ENCODE assay signal across 8 mouse cellular contexts in genomic region chr14:47567962-47568652, GRCm38 (mm10). TPM values are rescaled to one million over a fixed set of nuclear protein-coding genes. Genes with fewer than 3 reads are reported as not detected.
DNase-seq lines count a peak whose midpoint lies in the region; ATAC-seq and TF ChIP-seq lines count a peak whose summit lies in the region.

No protein-coding gene starts in this region.

- H3K36me3 ChIP-seq in MEL (ENCODE audit: control insufficient read depth in 1 of 2, insufficient read depth in 2 of 2, low read length in 2 of 2) = peaks cover 0 to 6% of the 10 kb centered on the region in 2 experiments; a peak in 2 of 4 replicates
- no peaks in the 10 kb centered on the region for H3K36me3 ChIP-seq in forebrain, postnatal 0 days (ENCODE audit: insufficient read depth)
- H3K36me3 ChIP-seq in lung, embryonic 15.5 days = no peaks in the 10 kb centered on the region

- peak overlapping the region; percentile 86 for H3K9ac ChIP-seq in MEL (ENCODE audit: control insufficient read depth, low read depth, low read length, poor library complexity, severe bottlenecking)
- peak overlapping the region; percentile 72 for H3K9ac ChIP-seq in forebrain, postnatal 0 days
- H3K9ac ChIP-seq in lung, embryonic 15.5 days = peak overlapping the region; percentile 46

- WGBS in cerebellum, adult 2 months = under 1% methylated on average over 46 of the region's 46 CpGs
- WGBS in forebrain, postnatal 0 days = 0% methylated on average over 46 of the region's 46 CpGs
- WGBS in lung, embryonic 15.5 days = 0% methylated on average over 46 of the region's 46 CpGs

- peak overlapping the region; percentile 56; the same call in 1 of the 2 replicates for H3K27ac ChIP-seq in MEL (ENCODE audit: control insufficient read depth, low read depth, low read length)
- peak overlapping the region; percentile 69 for H3K27ac ChIP-seq in cerebellum, adult 2 months (ENCODE audit: insufficient read depth, low read length)
- peak overlapping the region; percentile 67 for H3K27ac ChIP-seq in forebrain, postnatal 0 days (ENCODE audit: low read depth, low read length)
- H3K27ac ChIP-seq in lung, embryonic 15.5 days = no peak overlapping the region

- peak overlapping the region; percentile 82 for H3K4me2 ChIP-seq in forebrain, postnatal 0 days (ENCODE audit: low read depth)
- peak overlapping the region; percentile 66 for H3K4me2 ChIP-seq in lung, embryonic 15.5 days

- no peak for TF ChIP-seq RAD21 in MEL (IDR thresholded peaks at IDR 0.05; ENCODE audit: low read depth, low read length)

- peaks cover 0 to 5% of the 10 kb centered on the region in 2 experiments; a peak in 1 of 4 replicates for H3K4me1 ChIP-seq in MEL (ENCODE audit: control insufficient read depth in 1 of 2, insufficient read depth in 2 of 2, low read length in 2 of 2)
- H3K4me1 ChIP-seq in cerebellum, adult 2 months (ENCODE audit: control insufficient read depth, insufficient read depth, low read length) = no peaks in the 10 kb centered on the region
- H3K4me1 ChIP-seq in forebrain, postnatal 0 days (ENCODE audit: insufficient read depth) = peaks cover 8% of the 10 kb centered on the region; the same call in 1 of the 2 replicates
- H3K4me1 ChIP-seq in lung, embryonic 15.5 days = peaks cover 5% of the 10 kb centered on the region; the same call in 1 of the 2 replicates

- ATAC-seq in forebrain, postnatal 0 days = peak; percentile 99
- ATAC-seq in lung, embryonic 15.5 days (ENCODE audit: borderline replicate concordance, extremely low read depth, low FRiP score, low TSS enrichment) = peak; percentile 99

- TF ChIP-seq CTCF in MEL (IDR thresholded peaks at IDR 0.05 in 2 of 3, conservative IDR thresholded peaks at IDR 0.05 in 1 of 3; ENCODE audit: control insufficient read depth in 1 of 3, insufficient read depth in 1 of 3, low read depth in 2 of 3, low read length in 3 of 3, poor library complexity in 1 of 3, severe bottlenecking in 1 of 3) = no peak
- no peak for TF ChIP-seq CTCF in cerebellum, adult 2 months (IDR thresholded peaks at IDR 0.05; ENCODE audit: borderline replicate concordance, insufficient read depth, low read depth, low read length)
- no peak for TF ChIP-seq CTCF in forebrain, postnatal 0 days (IDR thresholded peaks at IDR 0.05; ENCODE audit: low read depth)

- DNase-seq in MEL (ENCODE audit: low read depth, low spot score) = peak; percentile 98
- DNase-seq in cerebellum, adult 2 months = peak; percentile 96 to 97
- peak; percentile 97 for DNase-seq in forebrain, postnatal 0 days
- peak; percentile 98 for DNase-seq in heart, postnatal 4 days
- peak; percentile 94 to 96 for DNase-seq in layer of hippocampus, adult 8-10 months (ENCODE audit: low spot score in 2 of 2)
- peak; percentile 94 for DNase-seq in ovary, adult 18-20 months (ENCODE audit: low spot score)
- DNase-seq in thymus, postnatal 0 days (ENCODE audit: low spot score) = peak; percentile 77

- peaks cover 5% of the 10 kb centered on the region; the same call in 1 of the 2 replicates for H3K79me2 ChIP-seq in MEL (ENCODE audit: control insufficient read depth, insufficient read depth, low read length, poor library complexity)

- H3K4me3 ChIP-seq in MEL (ENCODE audit: control insufficient read depth in 1 of 2, insufficient read depth in 1 of 2, low read depth in 2 of 2, low read length in 2 of 2) = peak overlapping the region; percentile 93 to 97
- H3K4me3 ChIP-seq in cerebellum, adult 2 months (replicated peaks; ENCODE audit: insufficient read depth, low read depth, low read length) = peak overlapping the region; percentile 94
- peak overlapping the region; percentile 89 for H3K4me3 ChIP-seq in forebrain, postnatal 0 days (ENCODE audit: low read depth, low read length)
- H3K4me3 ChIP-seq in lung, embryonic 15.5 days = peak overlapping the region; percentile 78

- TF ChIP-seq EP300 in MEL (IDR thresholded peaks at IDR 0.05; ENCODE audit: low read depth in 1 of 2, low read length in 2 of 2) = no peak

- H3K27me3 ChIP-seq in MEL (ENCODE audit: control insufficient read depth in 1 of 2, insufficient read depth in 2 of 2, low read length in 2 of 2) = no peaks in the 10 kb centered on the region; a peak in 1 of 4 replicates
- no peaks in the 10 kb centered on the region for H3K27me3 ChIP-seq in cerebellum, adult 2 months (ENCODE audit: control insufficient read depth, insufficient read depth, low read length)
- H3K27me3 ChIP-seq in forebrain, postnatal 0 days (ENCODE audit: insufficient read depth, low read length) = no peaks in the 10 kb centered on the region
- no peaks in the 10 kb centered on the region for H3K27me3 ChIP-seq in lung, embryonic 15.5 days

- TF ChIP-seq POLR2A in MEL (IDR thresholded peaks at IDR 0.05; ENCODE audit: control insufficient read depth in 1 of 2, insufficient read depth in 1 of 2, low read depth in 1 of 2, low read length in 2 of 2, poor library complexity in 1 of 2) = peak; percentile 55 to 62; a peak in 2 of 4 replicates
- peak; percentile 59; the same call in 1 of the 2 replicates for TF ChIP-seq POLR2A in cerebellum, adult 2 months (IDR thresholded peaks at IDR 0.05; ENCODE audit: borderline replicate concordance, insufficient read depth, low read length)

- H3K9me3 ChIP-seq in MEL (replicated peaks; ENCODE audit: insufficient read depth, low read length) = no peaks in the 10 kb centered on the region
- no peaks in the 10 kb centered on the region for H3K9me3 ChIP-seq in forebrain, postnatal 0 days (ENCODE audit: low read length)
- H3K9me3 ChIP-seq in lung, embryonic 15.5 days = no peaks in the 10 kb centered on the region

TF ChIP-seq in MEL, 35 proteins besides CTCF, POLR2A, EP300 and RAD21 (continues in another document):
- no peak for TF ChIP-seq POLR2AphosphoS2 (IDR thresholded peaks at IDR 0.05; ENCODE audit: low read length)
- no peak for TF ChIP-seq GATA1 (IDR thresholded peaks at IDR 0.05; ENCODE audit: low read depth, low read length)
- TF ChIP-seq ETS1 (IDR thresholded peaks at IDR 0.05; ENCODE audit: low read depth, low read length) = no peak
- TF ChIP-seq KAT2A (conservative IDR thresholded peaks at IDR 0.05; ENCODE audit: low read depth, low read length) = no peak; the same call in 1 of the 2 replicates
- peak; percentile 90 for TF ChIP-seq HCFC1 (IDR thresholded peaks at IDR 0.05; ENCODE audit: low read depth, low read length)
- TF ChIP-seq TCF12 (IDR thresholded peaks at IDR 0.05; ENCODE audit: low read depth, low read length) = no peak; the same call in 1 of the 2 replicates
- no peak for TF ChIP-seq RCOR1 (IDR thresholded peaks at IDR 0.05; ENCODE audit: low read depth, low read length)
- no peak for TF ChIP-seq ZC3H11A (IDR thresholded peaks at IDR 0.05; ENCODE audit: low read depth, low read length)
- no peak for TF ChIP-seq UBTF (IDR thresholded peaks at IDR 0.05; ENCODE audit: borderline replicate concordance, insufficient read depth, low read depth, low read length)
- TF ChIP-seq ELF1 (IDR thresholded peaks at IDR 0.05; ENCODE audit: low read depth, low read length) = no peak
- TF ChIP-seq CHD2 (IDR thresholded peaks at IDR 0.05; ENCODE audit: low read length) = no peak
- no peak for TF ChIP-seq POLR2AphosphoS5 (IDR thresholded peaks at IDR 0.05; ENCODE audit: borderline replicate concordance, low read depth, low read length)
- no peak for TF ChIP-seq MYC (IDR thresholded peaks at IDR 0.05; ENCODE audit: low read depth, low read length)
- peak; percentile 20 to 83; a peak in 3 of 4 replicates for TF ChIP-seq USF2 (IDR thresholded peaks at IDR 0.05; ENCODE audit: borderline replicate concordance in 1 of 2, insufficient read depth in 1 of 2, low read depth in 1 of 2, low read length in 2 of 2)
- TF ChIP-seq MAX (IDR thresholded peaks at IDR 0.05; ENCODE audit: low read length) = peak; percentile 89
- no peak for TF ChIP-seq MAFK (IDR thresholded peaks at IDR 0.05; ENCODE audit: borderline replicate concordance, low read depth, low read length)
- no peak for TF ChIP-seq ZNF384 (IDR thresholded peaks at IDR 0.05; ENCODE audit: low read depth, low read length)
- TF ChIP-seq NRF1 (IDR thresholded peaks at IDR 0.05; ENCODE audit: insufficient read depth, low read depth, low read length, poor library complexity, severe bottlenecking) = peak; percentile 76
- TF ChIP-seq ZMIZ1 (IDR thresholded peaks at IDR 0.05; ENCODE audit: low read depth, low read length) = no peak
- TF ChIP-seq MAZ (IDR thresholded peaks at IDR 0.05; ENCODE audit: low read depth, low read length) = no peak
- no peak for TF ChIP-seq GABPA (IDR thresholded peaks at IDR 0.05; ENCODE audit: low read depth, low read length)
- no peak for TF ChIP-seq CHD1 (IDR thresholded peaks at IDR 0.05; ENCODE audit: low read depth, low read length)
- TF ChIP-seq SIN3A (IDR thresholded peaks at IDR 0.05; ENCODE audit: low read length) = peak; percentile 98
- 0 out of 2 replicates have a peak, but pooled peaks have one; percentile 41 for TF ChIP-seq E2F4 (IDR thresholded peaks at IDR 0.05; ENCODE audit: borderline replicate concordance, low read depth, low read length)
- TF ChIP-seq ZKSCAN1 (IDR thresholded peaks at IDR 0.05; ENCODE audit: low read depth, low read length) = no peak
- peak; percentile 98 for TF ChIP-seq USF1 (IDR thresholded peaks at IDR 0.05; ENCODE audit: low read depth, low read length)
- TF ChIP-seq BHLHE40 (IDR thresholded peaks at IDR 0.05; ENCODE audit: borderline replicate concordance, low read depth, low read length) = no peak
- no peak for TF ChIP-seq JUND (IDR thresholded peaks at IDR 0.05; ENCODE audit: low read depth, low read length)
- no peak for TF ChIP-seq SMC3 (IDR thresholded peaks at IDR 0.05; ENCODE audit: low read depth, low read length)
- TF ChIP-seq NELFE (IDR thresholded peaks at IDR 0.05; ENCODE audit: low read depth, low read length) = peak; percentile 55; the same call in 1 of the 2 replicates
- TF ChIP-seq TBP (IDR thresholded peaks at IDR 0.05; ENCODE audit: low read depth, low read length) = peak; percentile 61
- no peak for TF ChIP-seq MYB (IDR thresholded peaks at IDR 0.05; ENCODE audit: low read depth, low read length)

RNA-seq across cellular contexts. Expression of gene Atg14, which starts 2.3 kb away (rescaled TPM):
- total RNA-seq in MEL (2012; rRNA removed) = 2.5 and 3.1 TPM in 2 replicates
- polyA plus RNA-seq in MEL (2012; ENCODE audit: insufficient read depth in 1 of 2, insufficient read length in 2 of 2, low read depth in 1 of 2, low replicate concordance in 2 of 2, missing spikeins in 1 of 2) = 1 to 10 TPM in 1 of 2 experiments, not detected in 1; 5.7 TPM
- 16.0 and 16.3 TPM in 2 replicates for polyA plus RNA-seq in cerebellum, adult 2 months (2012; rRNA removed)
- 8.1 and 10.1 TPM in 2 replicates for total RNA-seq in forebrain, postnatal 0 days (2014; rRNA removed)
- 22.0 and 31.7 TPM in 2 replicates for polyA plus RNA-seq in forebrain, postnatal 0 days (2015; fragmentation: Nextera tagmentation; extraction: Ambion mirVana)
- 1 to 10 TPM; 6.9 to 7.0 TPM for total RNA-seq in heart, postnatal 4 days (2021)
- 10 to 100 TPM; 18.2 to 21.9 (median 20.7) TPM for total RNA-seq in layer of hippocampus, adult 8-10 months (2022)
- 12.9 and 13.4 TPM in 2 replicates for polyA plus RNA-seq in lung, embryonic 15.5 days (2015; fragmentation: Nextera tagmentation; extraction: Ambion mirVana)
- polyA plus RNA-seq in thymus, postnatal 0 days (2015; fragmentation: Nextera tagmentation; extraction: Ambion mirVana) = 9.8 and 10.3 TPM in 2 replicates
